Mouse (Mus musculus) thymus, postnatal 14 days (tissue): ENCODE measurements around the gene Egln3.

Experiments used
- DNase-seq: peaks from one replicate; pipeline ENCODE4 v3.0.0; 2021

Egln3 gene

DNA sequence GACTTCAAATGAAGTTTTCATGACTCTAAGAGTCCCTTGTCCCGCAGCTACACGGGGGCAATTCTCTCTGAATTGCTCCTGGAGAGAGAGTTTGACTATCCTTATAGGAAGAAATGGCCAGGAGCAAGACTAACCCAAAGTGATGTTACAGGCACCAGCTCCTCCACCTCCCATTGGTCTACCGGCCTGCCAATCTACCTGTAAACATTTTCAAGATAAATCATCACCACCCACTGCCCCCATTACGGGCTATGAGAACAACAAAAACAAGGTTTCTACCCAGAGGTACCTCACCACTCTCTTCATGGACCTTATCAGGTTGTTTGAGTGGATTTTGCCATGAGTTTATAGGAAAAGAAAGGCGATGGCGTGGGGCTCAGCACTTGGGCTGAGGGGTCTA is 1.4 kb downstream of the Egln3 start:
- peak; percentile 82 for DNase-seq

DNA sequence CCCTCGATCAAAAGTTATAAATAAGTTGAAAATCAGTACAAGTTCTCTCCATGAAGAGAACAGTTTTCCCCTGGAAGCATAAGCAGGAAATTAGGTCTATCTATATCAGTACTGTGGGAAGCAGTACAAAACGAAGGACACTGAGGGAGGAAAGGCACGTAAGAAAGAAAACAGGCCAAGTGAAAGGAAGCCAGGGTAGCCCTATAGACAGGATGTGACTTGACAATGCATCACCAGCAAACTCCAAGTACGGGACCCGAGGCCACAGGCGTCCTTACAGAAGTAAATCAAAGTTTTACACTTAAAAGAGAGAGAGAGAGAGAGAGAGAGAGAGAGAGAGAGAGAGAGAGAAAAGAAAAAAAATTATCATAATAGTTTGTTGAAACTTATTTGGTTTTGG is 2.8 kb downstream of the Egln3 start:
- peak; percentile 36 for DNase-seq

DNA sequence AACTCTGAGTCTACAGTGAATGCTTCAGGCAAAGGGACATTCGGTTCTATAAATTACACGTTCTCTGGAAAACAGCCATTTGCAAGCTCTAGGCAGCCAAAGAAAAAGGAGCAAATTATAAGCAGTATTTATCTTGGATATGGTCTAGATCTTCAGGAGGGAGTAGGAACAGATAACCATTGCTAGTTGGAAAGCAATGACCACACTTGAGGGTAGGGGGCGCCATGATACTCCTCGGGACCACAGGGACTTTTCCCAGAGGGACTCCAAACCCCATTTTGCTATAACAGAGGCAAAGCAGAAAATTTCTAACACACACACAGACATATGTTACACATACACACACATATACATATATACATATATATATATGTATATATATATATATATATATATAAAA is 3.5 kb downstream of the Egln3 start:
- DNase-seq: peak; percentile 50

DNA sequence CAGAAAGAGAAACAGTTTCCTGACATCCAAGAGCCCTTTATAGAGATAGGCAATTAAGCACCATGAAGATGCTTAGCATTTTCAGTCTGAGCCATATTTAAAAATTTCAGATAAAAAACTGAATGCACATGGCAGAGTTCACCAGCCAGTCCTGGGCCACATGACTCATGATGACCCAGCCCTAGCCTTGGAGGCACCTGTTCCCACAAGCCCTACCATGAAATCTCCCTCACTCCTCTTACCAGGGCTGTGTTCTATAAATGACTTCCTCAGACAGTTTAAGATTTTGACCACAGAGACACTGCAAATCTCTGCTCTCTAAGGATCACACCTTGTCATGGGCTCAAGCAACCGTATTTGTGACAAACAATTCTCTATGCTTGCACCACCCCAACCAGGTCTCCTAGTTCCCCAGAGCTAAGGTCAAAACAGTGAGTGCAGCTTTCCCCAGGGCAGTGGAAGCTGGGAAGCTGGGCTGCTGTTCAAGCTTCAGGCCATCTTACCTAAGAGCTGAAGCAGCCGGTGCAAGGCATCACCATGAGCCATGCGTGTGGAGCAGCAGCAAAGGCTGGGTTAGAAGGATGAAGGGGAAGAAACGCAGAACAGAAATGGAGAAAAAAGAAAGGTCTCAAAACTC is 5.3 kb downstream of the Egln3 start:
- DNase-seq: no peak

DNA sequence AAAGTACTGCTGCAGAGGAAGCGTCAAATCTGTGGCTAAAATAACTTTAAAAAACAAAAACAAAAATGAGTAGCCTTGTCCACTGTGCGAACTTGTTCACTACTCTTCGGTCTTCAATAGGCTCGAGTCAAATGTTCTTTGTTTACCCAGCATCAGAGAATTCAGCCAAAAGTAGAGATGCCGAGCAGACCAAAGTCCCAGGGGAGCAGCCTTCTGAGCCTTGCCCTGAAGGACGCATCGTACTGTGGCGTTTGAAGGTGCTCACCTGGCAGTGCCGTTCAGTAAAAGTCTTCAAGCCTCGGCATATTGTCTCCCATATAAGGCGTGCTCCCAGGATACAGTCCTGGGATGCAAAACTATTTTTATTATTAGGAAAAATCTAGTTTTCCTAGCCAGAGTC is 5.8 kb downstream of the Egln3 start:
- DNase-seq: no peak

DNA sequence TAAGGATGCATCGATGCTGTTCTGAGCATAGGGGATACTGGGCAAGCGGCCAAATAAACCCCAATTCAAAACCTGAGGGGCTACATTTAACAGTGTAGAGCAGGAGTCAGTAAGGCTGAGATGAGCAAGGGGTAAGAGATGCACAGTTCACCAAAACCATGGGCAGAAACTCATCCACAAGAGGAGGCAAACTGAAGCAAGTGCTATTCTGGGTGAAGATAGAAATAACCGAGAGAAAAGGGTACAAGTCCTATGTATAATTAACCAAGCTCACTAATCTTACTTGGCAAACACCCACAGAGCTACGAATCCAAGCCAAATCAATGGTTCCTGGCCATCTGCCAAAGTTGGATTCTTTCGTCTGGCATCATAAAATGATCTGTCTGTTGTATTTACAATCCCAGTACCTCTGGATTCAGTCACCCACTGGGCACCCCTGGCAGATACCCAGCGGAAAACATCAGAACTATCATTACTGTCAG is 6.3 kb downstream of the Egln3 start:
- DNase-seq: no peak

DNA sequence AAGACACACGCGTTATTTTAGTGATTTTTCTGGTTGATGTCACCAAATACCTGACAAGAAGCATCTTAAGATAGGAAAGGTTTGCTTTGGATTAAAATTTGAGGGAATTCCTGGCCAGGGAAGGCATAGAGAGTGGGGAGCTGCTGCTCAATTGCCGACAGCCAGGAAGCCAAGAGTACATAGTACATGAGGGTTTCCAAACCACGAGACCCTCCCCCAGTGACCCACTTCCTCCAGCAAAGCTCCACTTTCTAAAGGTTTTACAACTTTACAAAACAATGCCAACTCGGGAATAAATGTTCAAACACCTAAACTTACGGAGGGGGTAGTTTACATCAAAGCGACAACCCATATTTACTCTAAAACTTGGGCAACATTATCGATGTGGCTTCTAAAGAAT is 6.8 kb downstream of the Egln3 start:
- peak; percentile 53 for DNase-seq

DNA sequence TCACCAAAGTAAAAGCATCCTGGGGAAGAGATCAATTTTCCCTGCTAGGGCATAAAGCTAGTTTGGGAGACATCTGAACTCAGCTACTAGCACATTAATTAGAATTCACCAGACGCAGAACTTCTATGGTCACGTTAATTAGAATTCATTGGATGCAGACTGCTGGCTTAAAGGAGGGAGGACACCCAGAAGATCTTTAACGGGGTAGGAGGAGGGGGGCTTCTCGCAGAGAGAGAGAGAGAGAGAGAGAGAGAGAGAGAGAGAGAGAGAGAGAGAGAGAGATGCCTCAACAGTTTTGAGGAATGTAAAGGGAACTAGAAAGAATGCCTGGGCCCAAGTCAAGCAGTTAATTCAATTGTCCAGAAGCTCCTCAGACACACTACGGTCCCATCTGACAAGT is 9.5 kb downstream of the Egln3 start:
- DNase-seq: no peak

DNA sequence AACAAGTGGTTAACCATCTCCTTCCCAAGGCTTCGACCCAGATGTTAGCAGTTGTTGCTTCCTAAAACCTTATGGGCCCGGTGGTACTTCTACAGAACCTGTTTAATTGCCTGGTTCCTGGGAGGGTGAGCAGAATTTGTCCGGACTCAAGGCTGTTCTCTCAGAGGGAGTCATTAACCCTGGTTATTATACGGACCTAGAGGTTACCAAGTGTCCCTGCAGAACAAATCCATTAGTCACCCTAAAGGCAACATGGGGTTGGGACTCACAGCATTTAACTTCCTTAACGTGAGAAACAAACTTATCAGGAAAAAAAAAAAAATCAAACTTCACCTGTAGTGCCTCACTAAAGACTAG is 11.4 kb downstream of the Egln3 start:
- no peak for DNase-seq

DNA sequence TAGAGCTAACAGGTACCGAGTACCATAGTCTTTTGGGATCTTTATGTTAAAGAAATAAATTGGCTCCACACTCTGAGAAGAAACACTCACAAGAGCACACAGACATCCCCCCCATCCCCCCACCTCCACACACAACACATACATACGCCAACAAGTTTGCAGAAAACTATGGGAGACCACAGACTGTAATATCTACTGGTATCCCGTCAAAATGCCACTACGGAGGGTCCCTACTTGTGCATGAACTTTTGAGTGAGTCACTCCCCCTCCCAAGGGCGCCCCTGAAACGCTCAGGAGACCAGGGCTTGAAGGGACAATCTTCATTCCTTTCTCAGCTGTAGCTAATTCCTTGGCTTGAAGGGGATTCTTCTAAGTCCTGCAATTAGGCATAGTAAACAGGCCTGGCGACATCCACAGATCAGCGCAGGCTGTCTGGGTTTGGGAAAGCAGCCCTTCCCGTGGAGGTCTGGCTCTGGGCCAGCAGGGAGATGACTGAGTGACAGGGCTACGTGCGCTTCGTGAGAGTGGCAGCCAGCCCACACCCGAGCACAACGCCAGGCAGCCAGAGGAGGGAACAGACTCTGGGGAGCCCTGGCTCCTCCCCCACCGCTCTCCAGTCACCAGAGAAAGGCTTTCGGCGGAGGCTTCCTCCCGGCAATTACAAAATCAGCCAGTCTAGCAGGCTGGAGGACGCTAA is 11.9 kb downstream of the Egln3 start:
- peak; percentile 83 for DNase-seq

DNA sequence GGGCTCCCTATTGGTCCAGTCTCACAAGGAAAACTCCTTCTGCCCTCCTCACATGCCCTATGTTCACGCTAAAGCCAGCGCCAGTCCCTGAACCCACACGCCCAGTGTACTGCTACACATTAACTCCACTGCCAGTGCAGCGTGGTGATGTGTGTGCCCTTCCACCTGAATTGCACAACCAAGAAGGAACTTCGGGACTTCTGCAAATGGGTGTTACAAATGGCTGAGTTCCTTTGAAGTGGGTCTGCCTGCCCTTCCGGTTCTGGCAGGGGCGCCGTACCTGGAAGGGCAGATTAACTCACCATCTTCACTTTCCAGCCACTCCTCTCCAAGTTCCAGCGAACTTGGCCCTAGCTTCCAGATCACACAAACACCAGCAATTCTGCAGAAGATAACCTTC is 12.5 kb downstream of the Egln3 start:
- peak; percentile 15 for DNase-seq

DNA sequence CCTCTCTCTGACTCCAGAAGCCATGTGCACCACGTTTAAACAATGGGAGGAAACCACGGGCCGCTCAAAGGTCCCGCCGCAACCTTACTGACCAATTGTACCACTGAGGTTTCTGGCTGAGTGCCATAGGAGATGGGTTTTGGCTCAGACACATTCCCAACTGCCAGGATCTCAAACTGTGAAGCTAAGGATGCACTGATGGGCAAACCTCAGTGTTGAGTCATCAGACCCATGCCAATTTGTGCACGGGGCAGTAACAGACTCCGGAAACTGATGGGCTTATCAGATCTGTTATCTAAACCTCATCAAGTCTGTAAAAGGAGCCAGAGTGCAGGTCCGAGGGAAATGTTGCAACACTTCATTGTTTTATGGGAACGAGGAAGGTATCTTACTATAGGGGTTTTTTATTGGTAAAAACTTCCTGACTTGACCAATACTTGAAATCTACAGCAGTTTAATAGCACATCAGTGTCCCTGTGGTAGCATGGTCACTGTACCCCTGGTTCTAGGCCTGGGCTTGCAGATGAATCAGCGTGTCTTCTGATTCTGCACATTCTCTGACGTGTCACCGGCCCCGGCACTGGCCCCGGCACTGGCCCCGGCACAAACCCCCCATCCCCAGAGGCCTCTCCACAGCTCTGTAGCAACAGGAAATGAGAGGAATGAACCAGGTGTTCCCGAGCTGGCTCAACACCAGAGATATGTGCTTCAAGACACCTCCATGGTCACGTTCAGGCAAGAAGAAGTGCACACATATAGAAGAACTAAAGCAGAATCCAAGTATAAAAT is 15.7 kb downstream of the Egln3 start:
- DNase-seq: peak; percentile 62

DNA sequence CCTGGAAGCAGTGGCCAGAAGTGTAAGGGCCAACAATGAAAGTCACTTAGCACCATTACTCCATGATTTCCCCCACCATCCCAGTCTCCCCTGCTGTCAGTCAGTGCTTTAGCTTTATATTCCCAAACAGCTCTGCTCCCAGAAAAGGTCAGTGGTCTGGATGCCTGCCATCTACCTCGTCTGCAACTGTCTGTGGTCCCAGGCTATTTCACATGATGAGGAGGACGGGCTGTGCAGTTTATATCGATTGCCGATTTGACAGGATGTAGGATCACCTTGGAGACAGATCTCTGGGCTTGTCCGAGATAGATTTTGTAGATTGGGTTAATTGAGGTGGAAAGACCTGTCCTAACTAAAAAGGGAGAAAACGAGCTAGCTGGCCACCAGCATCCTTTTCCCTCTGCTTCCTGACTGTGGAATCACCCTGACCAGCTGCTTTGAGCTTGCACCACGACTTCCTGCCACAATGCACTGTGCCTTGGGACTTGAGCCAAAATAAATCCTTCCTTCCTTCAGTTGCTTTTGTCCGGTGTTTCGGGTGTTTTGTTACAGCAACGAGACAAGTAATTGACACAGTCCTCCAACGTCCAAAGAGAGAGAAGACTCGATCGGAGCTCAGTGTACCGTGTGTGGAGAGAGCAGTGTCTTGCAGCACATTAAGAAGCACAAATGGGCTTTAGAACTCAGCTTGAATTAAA is 16.6 kb downstream of the Egln3 start:
- DNase-seq: no peak

DNA sequence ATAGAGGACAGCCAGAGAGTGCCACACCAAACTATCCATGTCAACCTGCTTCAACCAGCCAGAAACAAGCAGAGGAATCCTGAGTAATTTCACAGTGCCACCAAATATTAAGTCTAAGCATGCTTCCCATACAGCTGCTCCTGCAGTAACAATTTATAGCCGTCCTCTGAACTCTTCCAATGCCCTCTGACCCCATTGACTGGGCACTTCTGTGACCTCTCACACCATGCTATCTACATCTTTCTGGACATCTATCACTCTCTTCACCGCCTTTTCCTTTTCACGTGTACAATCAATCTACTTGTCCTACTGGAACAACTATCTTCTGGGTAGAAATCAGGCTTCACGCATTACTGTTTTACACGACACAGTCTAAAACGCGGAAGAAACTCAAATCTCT is 19.4 kb downstream of the Egln3 start:
- DNase-seq: no peak

DNA sequence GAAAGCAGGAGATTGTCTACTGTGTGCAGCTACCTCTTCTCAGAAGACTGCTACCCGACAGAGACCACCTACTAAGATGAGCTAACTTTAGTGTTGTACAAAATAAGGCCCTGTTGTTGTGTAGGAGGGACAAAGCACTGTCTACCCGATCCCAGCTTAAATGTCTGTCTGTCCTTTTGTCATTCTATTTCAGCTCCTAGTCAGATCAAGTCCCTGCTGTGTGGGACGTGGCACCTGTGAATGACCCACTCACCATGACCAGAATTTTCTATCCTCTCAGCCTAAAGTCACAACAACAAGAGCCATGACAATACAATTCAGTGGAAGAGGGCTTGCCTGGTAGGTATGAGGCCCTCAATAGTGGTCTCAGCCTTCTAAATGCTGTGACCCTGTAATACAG is 25.3 kb downstream of the Egln3 start:
- DNase-seq: no peak

DNA sequence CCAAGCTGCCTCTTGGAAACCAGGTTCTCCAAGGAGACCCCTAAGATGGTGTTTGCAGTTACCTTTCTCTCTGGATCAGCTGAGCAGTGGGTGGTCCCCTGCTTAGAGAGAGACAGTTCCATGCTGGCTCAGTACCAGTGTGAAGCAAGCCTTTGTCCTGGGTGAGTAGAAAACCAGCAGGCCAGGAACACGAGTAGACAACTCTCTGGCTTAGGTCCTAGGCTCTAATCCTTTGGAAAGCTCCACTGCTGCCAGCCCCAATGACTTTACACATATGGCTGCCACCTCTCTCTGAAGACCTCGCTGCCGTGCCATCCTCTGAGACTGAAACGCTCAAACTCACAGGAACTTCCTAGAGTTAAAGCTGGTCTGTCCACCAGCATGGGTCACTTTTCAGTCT is 34.9 kb downstream of the Egln3 start:
- DNase-seq: no peak

DNA sequence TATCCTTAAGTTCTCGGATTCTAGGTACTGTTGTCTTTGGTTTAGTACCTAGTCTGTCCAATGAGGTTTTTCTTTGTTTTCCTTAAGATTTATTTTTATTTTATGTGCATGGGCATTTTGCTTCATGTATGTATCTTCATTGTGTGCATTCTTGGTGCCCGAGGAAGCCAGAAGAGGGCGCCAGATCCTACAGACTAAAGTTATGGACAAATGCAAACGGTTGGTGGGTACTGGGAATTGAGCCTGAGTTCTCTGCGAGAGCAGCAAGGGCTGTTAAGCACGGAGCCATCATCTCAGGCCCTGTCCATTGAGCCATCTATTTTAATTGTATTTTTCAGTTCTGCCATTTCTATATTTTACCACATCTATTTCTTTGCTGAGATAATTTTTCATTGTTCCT is 35.9 kb downstream of the Egln3 start:
- DNase-seq: peak; percentile 62

DNA sequence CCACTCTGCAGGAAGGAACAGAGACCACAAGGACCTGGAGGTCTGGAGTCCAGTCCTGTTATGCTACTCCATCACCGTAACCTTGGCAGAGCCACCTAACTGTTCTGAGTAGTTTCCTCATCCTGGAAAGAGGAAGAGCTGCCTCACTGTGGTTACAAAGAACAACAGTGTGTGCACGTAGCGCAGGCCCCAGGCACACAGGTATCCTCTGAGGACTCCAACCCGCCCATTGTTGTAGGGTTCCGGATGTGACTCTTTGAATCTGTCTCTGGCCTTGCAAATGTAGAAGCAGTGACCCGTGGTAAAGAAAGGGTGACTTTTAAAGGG is 39.0 kb downstream of the Egln3 start:
- no peak for DNase-seq

DNA sequence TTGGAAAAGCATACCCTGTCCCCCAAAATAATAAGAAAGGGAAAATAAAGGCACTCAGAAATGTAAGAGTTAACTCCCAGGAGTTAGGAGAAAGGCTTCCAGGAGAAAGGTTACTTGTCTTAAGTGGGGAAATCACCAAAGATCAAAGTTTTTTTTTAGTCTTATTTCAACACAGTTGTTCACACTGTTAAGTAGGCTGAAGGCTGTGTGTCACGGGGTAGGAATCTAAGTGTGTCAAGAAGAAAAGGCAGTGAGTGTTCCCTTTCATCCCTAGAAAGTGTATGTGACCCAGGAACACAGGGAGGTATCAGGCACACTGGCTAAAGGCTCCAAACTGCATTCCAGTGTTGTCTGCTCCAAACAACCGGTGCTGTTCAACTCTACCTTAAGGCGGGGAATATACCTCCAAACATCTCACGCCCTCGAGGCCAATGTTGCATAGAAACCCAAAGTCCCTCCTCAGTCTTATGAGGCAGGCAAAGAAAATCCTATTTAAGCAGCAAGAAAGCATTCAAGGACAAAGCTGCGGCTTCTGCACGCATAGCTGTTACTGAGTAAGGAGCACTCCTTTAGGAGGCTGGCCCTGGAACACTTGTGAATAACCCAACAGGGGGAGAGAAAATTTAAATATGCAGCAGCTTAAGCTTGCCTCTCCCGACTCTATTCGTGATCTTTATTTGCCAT is 39.5 kb downstream of the Egln3 start:
- no peak for DNase-seq

DNA sequence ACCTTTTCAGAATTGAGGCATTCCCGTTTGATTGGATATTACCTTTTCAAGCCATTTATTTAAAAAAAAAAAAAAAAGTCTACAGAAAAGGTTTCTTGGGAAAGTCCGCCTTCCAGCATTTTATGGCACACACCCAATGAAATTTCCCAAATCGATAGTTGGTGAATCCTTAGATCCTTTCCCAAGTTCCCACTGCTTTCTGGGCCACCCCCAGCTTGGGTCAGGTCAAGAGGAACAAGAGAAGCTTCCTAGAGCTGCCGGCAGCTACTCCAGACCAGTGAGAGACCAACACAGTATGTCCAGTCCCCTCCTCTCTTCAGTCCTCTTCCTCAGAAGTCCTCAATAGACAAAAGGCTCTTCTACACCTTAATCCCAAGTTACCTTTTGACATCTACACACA is 40.5 kb downstream of the Egln3 start:
- no peak for DNase-seq

DNA sequence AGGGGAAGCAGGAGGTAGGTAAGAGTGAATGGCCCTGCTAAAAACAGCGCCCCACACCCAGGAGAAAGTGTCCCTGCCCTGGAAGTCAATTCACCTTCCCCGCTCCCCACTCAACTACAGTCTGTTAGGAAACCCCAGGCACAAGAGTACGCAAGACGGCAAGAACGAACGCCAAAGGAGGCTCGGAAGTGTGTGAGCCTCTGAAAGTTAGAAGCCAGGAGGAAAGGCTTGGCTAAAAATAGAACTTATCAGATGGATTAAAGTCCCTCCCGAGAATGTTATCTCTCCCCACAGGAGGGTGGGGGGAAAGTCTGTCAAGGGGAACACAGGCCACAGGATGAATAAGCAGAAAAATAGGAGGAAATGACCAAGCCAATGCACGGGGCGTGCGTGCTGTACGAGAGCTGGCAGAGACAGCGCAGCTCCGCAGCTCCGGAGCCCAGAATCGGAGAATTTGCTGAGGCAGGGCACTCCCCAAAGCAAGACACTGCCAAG is 41.0 kb downstream of the Egln3 start:
- DNase-seq: peak; percentile 24

DNA sequence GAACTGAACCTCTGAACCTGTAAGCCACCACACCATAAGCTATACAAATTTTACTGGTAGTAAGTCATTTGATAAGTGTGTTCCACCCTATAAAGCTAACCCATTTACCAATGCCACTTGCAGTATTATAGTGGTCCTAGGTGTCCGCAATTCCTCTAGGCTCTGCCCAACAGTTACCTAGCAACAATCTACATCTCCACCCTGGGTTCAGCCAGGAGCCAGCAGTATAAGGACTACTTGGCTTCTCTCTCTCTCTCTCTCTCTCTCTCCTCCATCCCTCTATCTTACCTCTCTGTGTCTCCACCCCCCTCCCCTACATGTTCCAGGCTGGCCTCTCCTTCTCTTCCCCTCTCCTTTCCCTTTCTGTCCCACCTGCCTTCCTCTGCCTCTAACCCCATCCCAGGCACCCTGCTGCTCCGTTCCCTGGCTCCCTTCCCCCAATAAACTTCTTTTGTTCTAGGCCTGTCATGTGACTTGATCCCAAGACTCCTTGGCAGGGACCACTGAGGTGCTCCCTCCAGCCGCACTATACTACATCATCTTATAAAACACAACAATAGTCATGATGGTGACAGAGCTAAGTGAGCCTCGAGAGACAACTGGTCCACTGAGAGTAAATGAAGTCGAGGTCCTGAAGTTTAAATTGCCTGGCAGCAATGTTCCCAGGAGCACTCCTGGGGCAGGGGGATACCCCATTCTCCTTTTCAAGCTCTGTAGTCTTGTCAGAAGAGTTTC is 42.0 kb downstream of the Egln3 start:
- DNase-seq: no peak
